Mouse (Mus musculus) limb, embryonic 10.5 days (tissue): Measurements from ENCODE around the gene Mettl7a2. TPM values are rescaled to one million over a fixed set of nuclear protein-coding genes. Genes with fewer than 3 reads are reported as not detected.
"Not testable (repeated sequence)": the region's sequence is repeated elsewhere in the genome, so short reads cannot be mapped to it uniquely, and the experiment has no call there.

ENCODE experiments used
- DNase-seq: peaks from one replicate; pipeline ENCODE4 v3.0.0-alpha.2; 2017; ENCODE audit warnings: low spot score
- H3K27ac ChIP-seq: fragments of 300-500 bp; sonication (generic); 2 replicates; pipeline ENCODE4 v1.5.1; 2016; ENCODE audit warnings: mild to moderate bottlenecking
- H3K27me3 ChIP-seq: fragments of 300-500 bp; sonication (generic); 2 replicates; pipeline ENCODE4 v1.6.1; 2016; ENCODE audit warnings: low read depth, mild to moderate bottlenecking; ENCODE audit not compliant: poor library complexity, severe bottlenecking
- H3K36me3 ChIP-seq: fragments of 300-500 bp; sonication (generic); 2 replicates; pipeline ENCODE4 v1.6.1; 2016; ENCODE audit warnings: mild to moderate bottlenecking, moderate library complexity
- H3K4me1 ChIP-seq: fragments of 300-500 bp; sonication (generic); 2 replicates; pipeline ENCODE4 v1.6.1; 2016
- H3K4me3 ChIP-seq: fragments of 300-500 bp; sonication (generic); 2 replicates; pipeline ENCODE4 v1.5.1; 2016; ENCODE audit warnings: mild to moderate bottlenecking, moderate library complexity
- H3K9me3 ChIP-seq: fragments of 300-500 bp; sonication (generic); replicated peaks from 2 replicates; pipeline ENCODE4 v1.6.1; 2016; ENCODE audit warnings: mild to moderate bottlenecking
- WGBS: fragments of 180-500 bp; shearing (Covaris S2); methylation state at CpG from one replicate; pipeline ENCODE4 v1.1.7; 2016; 5-methylcytosine and 5-hydroxymethylcytosine counted together
- polyA plus RNA-seq: library from polyadenylated mRNA; unstranded; fragments of >200 nt; fragmentation: Nextera tagmentation; extraction: Ambion mirVana; gene quantifications from 2 replicates; pipeline ENCODE4 v1.2.1, GENCODE M21; 2016

Gene Mettl7a2
- not detected in 2 replicates for polyA plus RNA-seq

DNA sequence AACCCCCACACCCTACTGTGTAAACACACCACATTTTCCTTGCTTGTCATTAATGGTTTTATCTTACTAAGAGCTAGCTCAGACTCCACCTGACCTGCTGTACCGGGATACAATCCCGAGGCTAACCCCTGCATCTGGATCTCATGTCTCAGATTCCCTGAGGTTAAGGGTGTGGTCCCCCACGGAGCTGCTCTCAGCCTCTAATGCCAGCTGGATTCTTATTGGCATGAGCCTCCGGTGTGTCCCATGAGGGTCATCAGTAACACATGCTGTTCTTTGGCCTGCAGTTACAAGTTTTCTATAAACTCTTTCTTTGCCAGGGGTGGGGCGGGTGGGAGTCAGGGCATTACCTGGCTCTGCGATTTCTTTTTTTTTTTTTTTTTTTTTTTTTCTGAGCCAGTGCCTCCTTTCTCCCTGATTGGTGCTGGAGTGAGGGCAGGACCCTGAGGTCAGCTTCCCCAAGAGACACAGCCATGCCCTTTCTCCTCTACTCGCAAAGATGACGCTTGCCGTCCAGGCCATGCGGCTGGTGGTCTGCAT, at the start of gene Mettl7a2, which contains the start of gene Methig1:
TSS of gene Mettl7a2 (plus strand) at position 490 of the 540 bp plus-strand sequence.
TSS of gene Methig1 (plus strand) at position 439 of the 540 bp plus-strand sequence.
- Histone ChIP-seq H3K4me3 (no peak within 1 kb of the TSS), H3K4me1 (peaks cover 11% of the 10 kb centered on the region; the same call in 1 of the 2 replicates), H3K36me3 (no peaks in the 10 kb centered on the region), H3K9me3 (no peaks in the 10 kb centered on the region), H3K27me3 (no peaks in the 10 kb centered on the region), H3K27ac (no peak within 1 kb of the TSS)
- no peak for DNase-seq
- 89% methylated on average over 10 of the region's 10 CpGs for WGBS

DNA sequence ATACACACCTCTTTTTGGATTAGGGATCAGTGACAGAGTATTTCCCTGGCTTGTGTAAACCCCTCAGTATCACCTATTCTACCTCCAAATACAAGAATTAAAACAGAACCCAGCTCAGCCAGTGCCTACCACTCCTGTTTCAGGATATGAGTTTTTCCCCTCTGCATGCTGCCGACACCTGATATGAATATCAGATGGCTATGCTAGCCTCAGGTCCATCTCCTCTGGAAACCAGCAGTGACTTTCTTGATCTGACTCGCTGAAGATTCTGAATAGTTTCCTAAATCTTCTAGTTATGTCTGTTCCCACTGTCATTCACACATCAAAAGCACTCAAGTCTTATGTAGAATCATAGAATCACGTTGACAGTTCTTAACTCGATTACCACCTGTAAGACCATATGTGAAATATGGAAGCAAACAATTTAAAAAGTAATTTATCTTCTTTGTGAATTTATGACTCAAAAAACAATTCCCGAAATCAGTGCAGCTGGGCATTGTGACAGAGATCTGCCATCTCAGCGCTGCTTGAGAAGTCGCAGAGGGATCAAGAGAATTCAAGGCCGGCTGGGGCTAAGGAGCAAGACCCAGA, 49.5 kb upstream of the Mettl7a2 start:
- Histone ChIP-seq H3K27me3 (no peaks in the 10 kb centered on the region), H3K36me3 (no peaks in the 10 kb centered on the region), H3K4me1 (peaks cover 11% of the 10 kb centered on the region), H3K27ac (peak overlapping the region; percentile 83), H3K9me3 (no peaks in the 10 kb centered on the region), H3K4me3 (peak overlapping the region; percentile 60)
- DNase-seq: no peak
- 65% methylated on average over 8 of the region's 8 CpGs for WGBS

DNA sequence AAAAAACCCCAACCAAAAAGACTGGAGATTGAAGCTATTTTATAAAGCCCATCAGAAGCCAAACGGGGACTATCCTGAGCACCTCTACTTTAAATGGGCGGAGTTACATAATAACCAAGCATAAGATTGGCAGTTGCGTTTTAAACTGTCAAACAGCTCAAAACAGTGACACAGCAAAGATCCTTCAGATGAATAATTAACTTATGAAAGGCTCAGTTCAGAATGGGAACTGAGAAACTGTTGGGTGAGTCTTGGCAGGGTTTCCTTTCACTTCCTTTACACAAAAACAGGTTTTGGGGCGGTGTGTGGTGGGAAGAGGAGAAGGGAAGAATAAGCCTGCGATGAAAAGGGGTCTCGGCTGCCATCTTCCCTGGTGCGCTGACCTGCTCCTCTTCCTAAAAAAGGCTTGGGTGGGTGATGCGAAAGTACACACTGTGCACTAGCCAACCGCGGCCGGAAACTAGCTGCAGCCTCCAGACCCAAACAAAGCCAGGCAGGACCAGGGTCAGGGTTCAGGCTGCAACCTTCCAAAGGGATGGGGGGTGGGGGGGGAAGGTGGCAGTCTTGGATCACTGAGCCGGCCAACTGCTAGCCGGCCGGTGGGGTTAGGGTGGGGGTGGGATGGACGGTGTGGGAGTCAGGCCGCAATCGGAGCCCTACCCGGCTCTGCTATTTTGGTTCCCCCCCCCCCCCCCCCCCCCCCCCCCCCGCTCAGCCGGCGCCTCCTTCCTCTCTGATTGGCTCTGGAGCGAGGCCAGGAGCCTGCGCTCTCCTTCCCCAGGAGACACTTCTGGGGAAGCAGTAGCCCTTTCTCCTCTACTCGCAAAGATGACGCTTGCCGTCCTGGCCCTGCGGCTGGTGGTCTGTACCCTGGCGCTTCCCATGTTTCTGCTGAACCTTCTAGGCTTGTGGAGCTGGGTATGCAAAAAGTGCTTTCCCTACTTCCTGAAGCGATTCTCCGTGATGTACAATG, 48.7 kb upstream of the Mettl7a2 start, which contains the start of gene Mettl7a1:
TSS of gene Mettl7a1 (plus strand) at position 122 of the 973 bp plus-strand sequence.
- Histone ChIP-seq H3K27me3 (no peaks in the 10 kb centered on the region), H3K27ac (peak within 1 kb of the TSS; percentile 83), H3K4me1 (peaks cover 11% of the 10 kb centered on the region), H3K9me3 (no peaks in the 10 kb centered on the region), H3K4me3 (peak within 1 kb of the TSS; percentile 60), H3K36me3 (no peaks in the 10 kb centered on the region)
- 7% methylated on average over 21 of the region's 30 CpGs for WGBS
- peak; percentile 77 for DNase-seq

DNA sequence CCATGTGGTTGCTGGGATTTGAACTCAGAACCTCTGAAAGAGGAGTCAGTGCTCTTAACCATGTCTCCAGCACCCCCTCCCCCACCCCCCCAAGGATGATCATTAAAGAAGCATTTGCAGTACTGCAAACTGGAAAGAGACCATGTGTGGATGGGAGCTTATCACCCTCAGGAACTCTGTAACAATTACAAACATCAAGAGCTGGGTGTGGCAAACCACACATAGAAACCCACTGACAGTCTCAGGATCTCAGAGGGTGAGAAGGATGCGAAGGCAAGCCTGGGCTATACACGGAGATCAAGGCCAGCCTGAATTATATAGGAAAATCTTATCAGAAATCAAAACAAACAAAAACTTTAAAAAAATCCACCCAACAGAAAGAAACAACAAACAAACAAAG, 46.8 kb upstream of the Mettl7a2 start:
- H3K36me3 ChIP-seq: no peaks in the 10 kb centered on the region
- H3K27me3 ChIP-seq: no peaks in the 10 kb centered on the region
- no peaks in the 10 kb centered on the region for H3K9me3 ChIP-seq
- H3K4me1 ChIP-seq: peaks cover 11% of the 10 kb centered on the region
- H3K27ac ChIP-seq: no peak overlapping the region
- H3K4me3 ChIP-seq: no peak overlapping the region
- DNase-seq: no peak
- WGBS: 85% methylated on average over 2 of the region's 2 CpGs

DNA sequence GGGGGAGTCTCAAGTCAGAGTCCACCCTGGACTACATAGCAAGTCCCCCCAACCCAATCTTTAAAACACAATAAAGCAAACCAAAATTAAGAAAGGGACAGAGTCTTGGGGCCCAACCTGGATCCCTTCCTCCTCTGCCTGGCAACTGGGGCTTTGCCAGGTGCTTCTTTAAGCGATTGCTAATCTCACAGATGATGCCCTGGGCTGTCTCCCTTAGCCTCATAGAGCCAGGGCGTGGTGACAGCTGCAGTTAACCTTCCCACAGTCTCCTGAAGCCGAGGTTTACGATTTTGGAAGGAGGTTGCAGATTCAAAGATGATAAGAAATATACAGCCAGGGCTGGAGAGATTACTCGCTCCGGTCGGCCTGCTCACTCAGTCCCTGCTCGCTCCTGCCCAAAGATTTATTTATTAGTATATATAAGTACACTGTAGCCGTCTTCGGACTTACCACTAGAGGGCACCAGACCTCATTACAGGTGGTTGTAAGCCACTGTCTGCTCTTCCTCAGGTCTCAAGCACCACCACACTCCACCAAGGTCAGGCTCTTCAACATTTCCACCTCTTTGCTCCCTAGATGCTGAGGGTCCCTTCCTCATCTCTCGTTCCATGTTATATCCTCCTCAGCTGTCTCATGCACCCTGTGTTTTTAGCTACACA, 45.4 kb upstream of the Mettl7a2 start:
- H3K4me1 ChIP-seq: peaks cover 11% of the 10 kb centered on the region
- H3K36me3 ChIP-seq, H3K9me3 ChIP-seq, H3K27ac ChIP-seq, H3K27me3 ChIP-seq, H3K4me3 ChIP-seq, DNase-seq: not testable (repeated sequence)
- 49% methylated on average over 11 of the region's 11 CpGs for whole genome bisulfite sequencing

DNA sequence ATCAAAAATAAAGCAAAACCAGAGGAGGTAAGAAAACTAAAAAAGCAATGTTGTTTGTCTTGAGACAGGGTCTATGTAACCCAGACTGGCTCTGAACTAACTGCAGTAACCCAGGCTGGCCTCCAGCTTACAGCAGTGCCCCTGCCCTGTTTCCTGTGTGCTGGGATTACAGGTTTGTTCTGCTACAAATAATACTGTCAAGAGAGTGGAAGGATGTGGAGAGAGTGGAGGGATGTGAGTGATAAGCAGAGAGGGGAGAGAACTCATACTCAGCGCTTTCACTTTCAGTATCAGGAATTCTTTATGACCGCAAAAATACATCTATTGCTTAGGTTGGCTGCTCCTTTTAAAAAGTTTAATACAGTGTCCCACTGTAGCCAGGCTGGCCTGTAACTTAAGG, 40.7 kb upstream of the Mettl7a2 start:
- Histone ChIP-seq H3K4me1 (no peaks in the 10 kb centered on the region), H3K9me3 (no peaks in the 10 kb centered on the region), H3K27ac (no peak overlapping the region), H3K4me3 (no peak overlapping the region), H3K36me3 (peaks cover 9% of the 10 kb centered on the region), H3K27me3 (no peaks in the 10 kb centered on the region)
- DNase-seq: no peak
- 91% methylated on average over 2 of the region's 2 CpGs for WGBS

DNA sequence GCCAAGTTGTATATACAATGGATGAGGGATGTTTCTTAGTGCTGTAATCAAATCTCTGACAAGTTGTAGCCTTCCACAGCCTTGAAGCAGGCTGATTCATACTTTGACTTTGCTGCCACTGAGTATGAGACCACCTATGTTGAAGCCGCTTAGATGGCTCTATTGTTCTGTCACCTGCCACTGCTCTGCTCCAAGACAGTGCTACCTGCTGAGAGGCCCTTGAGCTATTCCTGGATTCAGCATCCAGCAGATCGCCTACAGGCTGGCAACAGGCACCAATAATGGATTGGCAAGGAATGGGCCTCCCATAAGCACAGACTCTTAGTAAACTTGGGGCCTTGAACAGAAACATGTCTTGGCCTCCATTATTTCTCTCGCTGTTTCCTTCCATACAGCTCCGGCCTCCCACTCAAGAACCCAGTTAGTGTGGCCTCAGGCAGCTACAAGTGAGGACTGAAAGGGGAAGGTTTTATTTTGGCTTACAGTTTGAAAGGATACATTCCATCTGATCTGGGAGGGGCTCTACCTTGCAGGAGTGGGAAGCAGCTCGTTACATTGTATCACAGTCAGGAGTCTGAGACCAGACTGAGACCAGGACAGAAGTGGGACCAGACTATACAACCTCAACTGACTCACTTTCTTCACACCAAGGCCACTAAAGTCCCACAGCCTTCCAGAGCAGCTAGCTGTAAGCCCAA, 38.4 kb upstream of the Mettl7a2 start:
- Histone ChIP-seq H3K27me3 (no peaks in the 10 kb centered on the region), H3K27ac (no peak overlapping the region), H3K9me3 (no peaks in the 10 kb centered on the region), H3K4me3 (no peak overlapping the region), H3K36me3 (peaks cover 9% of the 10 kb centered on the region), H3K4me1 (no peaks in the 10 kb centered on the region)
- DNase-seq: no peak
- 91% methylated on average over 5 of the region's 5 CpGs for WGBS

DNA sequence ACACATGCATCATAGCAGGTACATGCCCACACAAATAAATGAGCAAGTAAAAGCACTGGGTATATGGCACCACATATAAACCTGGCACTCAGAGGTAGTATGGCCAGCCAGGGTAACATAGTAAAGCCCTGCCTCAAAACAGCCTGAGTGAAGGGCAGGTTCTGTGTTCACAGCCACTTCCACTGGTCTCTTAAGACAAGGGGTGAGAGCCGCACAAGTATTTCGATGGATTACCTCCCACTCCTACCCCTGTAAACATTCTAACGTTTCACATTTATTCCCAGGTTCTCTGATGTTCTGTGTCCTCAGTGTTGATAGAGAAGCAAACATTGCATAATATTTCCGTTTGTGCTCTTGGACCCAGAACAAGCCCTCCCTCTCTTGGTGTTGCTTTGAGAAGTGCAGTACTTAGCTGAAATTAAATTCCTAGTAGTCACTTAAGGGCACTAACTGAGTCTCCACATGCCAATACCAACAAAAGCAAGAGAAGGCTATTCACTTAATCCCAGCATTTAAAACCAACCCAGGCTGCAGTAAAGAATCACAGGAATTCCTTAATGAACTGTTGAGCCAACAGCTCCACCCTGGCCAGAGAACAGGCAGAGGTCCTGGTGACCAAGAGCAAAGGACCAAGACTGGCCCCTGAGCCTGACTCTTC, 34.9 kb upstream of the Mettl7a2 start:
- WGBS: 68% methylated on average over 4 of the region's 4 CpGs
- not testable (repeated sequence) for H3K36me3 ChIP-seq

DNA sequence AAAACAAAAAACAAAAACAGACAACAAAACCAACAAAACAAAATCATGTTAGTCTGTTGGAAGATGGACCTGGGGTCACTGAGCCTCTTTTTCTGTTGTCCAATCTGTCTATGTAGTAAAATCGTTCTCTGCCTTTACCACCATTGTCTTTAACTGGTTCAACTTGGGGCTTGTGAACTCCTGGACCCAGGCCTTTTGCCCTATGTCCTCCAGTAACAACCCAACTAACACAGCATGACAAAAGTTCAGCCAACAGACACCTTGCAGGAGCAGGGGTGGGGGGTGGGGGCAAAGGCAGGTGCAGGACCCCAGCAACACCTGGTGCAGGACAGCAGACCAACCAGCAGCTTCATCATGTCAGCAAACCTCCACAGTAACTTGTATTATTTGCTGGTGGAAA, 33.1 kb upstream of the Mettl7a2 start:
- WGBS: 80% methylated on average over 1 of the region's 1 CpGs
- no peak for DNase-seq
- H3K27me3 ChIP-seq: no peaks in the 10 kb centered on the region
- no peak overlapping the region for H3K4me3 ChIP-seq
- H3K9me3 ChIP-seq: no peaks in the 10 kb centered on the region
- peaks cover under 1% of the 10 kb centered on the region; the same call in 1 of the 2 replicates for H3K36me3 ChIP-seq
- no peak overlapping the region for H3K27ac ChIP-seq
- no peaks in the 10 kb centered on the region for H3K4me1 ChIP-seq

More for the DNA sequence above, 34.9 kb upstream of the Mettl7a2 start:
- DNase-seq, H3K4me3 ChIP-seq, H3K4me1 ChIP-seq, H3K27me3 ChIP-seq, H3K9me3 ChIP-seq, H3K27ac ChIP-seq: not testable (repeated sequence)

DNA sequence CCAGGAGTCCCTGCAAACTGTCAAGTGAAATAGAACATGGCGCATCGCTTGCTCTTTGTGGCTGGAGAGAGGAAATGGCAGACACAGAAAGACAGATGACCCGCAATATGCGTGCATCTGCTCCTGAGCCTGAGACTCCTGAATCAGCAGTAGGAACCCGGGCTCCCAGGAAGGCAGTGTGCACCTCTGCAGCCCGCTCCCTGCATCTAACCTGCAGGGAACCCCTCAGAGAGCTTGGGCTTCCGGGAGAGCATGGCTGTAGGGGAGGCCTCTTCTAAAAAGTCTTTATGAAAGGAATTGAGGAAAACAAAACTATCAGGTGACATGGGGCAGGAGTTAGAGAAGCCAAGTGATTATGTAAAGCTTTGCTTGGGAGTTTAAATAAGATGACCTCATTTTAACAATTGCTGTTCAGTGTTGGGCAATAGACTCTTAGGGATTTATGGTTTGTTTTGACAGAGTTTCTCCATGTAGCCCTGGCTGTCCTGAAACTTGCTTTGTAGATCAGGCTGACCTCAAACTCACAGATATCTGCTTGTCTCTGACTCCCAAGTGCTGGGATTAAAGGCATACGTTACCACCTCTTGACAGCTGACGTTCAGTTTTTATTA, 32.6 kb upstream of the Mettl7a2 start:
- no peaks in the 10 kb centered on the region for H3K4me1 ChIP-seq
- H3K36me3 ChIP-seq: no peaks in the 10 kb centered on the region
- 66% methylated on average over 9 of the region's 9 CpGs for WGBS
- no peaks in the 10 kb centered on the region for H3K27me3 ChIP-seq
- no peak for DNase-seq
- no peak overlapping the region for H3K27ac ChIP-seq
- no peak overlapping the region for H3K4me3 ChIP-seq
- no peaks in the 10 kb centered on the region for H3K9me3 ChIP-seq

DNA sequence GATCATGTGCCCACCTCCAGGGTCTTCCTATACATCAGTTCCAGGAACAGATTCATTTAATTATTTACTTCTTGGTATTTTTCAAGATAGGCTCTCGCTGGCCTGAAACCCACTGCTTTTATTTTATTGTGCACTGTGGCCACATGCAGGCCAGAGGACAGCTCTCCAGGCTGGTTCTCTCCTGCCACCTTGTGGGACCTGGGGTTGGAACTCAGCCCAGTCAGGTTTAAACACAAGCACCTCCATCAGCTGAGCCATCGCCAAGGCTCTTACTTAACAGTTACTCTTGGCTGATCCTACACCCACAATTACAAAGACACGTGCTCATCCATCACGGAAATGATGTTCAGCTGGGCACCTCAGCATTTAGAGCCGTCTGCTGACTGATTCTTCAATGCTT, 31.9 kb upstream of the Mettl7a2 start:
- H3K27me3 ChIP-seq: no peaks in the 10 kb centered on the region
- no peak for DNase-seq
- WGBS: 51% methylated on average over 5 of the region's 5 CpGs
- no peaks in the 10 kb centered on the region for H3K4me1 ChIP-seq
- no peaks in the 10 kb centered on the region for H3K36me3 ChIP-seq
- H3K27ac ChIP-seq: no peak overlapping the region
- no peak overlapping the region for H3K4me3 ChIP-seq
- no peaks in the 10 kb centered on the region for H3K9me3 ChIP-seq
